Mouse (Mus musculus): ENCODE measurements around the gene Slit3. TPM values are rescaled to one million over a fixed set of nuclear protein-coding genes. Genes with fewer than 3 reads are reported as not detected.
A peak's percentile ranks its signal among the peaks of the same experiment; 100 is the strongest.

Gene Slit3
- total RNA-seq, 2 experiments from 2014 or later = 56.9 to 64.1 TPM

DNA sequence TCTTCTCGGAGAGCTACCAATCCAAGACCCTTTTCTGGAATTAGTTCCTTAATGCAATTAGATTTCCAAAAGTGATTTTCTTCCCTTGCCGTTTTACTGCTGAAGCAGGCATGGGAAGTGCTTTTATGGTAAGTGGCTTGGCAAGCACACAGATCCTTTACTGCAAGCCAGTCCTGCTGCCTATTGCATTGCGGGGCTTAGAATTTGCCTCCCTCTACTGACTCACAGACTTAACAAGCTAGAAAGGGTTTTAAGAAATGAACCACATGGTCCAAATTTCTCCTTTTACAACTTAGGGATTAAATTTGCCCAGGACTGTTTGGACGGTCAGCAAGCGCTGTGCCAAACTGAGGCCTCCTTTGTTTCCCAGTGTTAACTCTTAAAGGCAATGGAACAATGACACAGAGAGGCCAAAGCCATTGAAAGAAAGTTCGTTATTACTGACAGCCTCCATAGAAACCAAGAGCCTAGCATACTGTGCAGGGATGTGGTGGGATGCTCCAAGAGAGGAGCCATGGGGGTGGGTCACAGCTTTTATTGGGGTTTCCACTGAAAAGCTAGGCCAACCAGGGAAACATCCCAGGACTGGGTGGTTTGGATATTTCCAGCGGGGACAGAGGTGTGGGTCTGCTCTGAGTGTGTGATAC lies 406.9 kb downstream of the Slit3 start:
- DNase-seq (ENCODE audit: low spot score in 2 of 2) = peak; percentile 30 to 85
- intact Hi-C loops (cut with DNase I) = no loop called here

DNA sequence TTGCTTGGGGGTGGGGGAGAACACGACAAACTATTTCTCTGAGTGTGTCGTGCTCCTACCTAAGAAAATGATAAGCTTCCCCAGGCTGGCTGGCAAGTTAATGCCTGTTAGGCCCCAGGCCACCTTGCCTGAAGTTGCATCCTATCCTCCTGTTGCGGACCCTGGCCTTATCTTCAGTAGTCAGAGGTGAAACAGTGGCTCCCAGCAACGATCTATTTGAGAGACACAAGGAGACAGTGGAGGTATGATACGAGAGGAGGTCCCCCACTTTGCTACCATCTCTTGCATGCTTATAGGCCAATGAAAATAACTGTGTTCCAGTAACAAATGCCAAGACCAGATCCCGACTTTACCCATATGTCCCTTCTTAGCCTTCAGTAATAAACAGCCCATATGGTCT lies 414.0 kb downstream of the Slit3 start:
- intact Hi-C loops (cut with DNase I) = no loop called here
- no peak for DNase-seq (ENCODE audit: low spot score in 2 of 2)

DNA sequence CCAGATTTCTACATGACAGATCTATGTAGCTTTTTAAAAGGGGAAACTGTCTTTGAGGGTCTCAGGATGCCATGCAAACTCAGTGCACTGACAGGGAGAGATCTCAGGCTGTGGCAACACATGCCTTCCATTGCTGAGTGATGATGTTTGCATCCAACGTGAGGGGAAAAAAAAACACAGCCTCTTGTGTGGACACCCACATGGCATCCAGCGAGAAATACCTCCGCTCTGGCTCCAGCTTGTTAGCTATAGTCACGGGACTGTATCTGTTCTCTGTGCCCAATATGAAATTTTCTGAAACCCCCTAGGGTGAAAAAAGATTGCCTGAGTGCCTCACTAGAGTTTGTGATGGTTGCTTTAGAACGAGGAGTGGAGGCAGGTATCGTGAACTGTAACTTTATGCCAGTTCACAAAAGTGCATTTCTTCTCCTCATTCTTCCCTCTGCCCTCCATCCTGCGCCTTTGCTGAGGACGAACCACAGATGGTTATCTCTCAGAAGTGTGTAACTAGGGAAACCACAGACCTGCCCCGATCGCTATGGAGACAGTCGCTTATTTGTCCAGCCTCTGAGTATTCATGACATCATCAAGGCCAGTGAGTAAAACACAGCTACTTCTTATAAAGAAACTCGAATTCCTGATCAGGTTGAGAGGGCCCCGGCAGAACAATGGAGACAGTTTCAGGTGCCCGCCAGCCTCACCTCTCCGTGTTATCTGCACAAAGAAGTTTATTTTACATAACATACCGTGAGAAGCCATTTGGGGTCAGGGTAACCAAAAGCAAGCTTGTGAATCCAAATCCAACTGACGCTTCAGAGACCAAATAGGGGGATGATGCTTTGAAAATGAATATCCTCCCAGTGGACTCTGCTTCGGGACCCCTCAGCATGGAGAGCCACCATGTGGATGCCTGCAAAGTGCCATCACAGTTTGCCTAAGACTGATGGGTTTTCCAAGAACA lies 416.4 kb downstream of the Slit3 start:
- DNase-seq (ENCODE audit: low spot score in 2 of 2) = peak in 1 of 2 experiments; percentile 49
- intact Hi-C loops (cut with DNase I) = no loop called here

DNA sequence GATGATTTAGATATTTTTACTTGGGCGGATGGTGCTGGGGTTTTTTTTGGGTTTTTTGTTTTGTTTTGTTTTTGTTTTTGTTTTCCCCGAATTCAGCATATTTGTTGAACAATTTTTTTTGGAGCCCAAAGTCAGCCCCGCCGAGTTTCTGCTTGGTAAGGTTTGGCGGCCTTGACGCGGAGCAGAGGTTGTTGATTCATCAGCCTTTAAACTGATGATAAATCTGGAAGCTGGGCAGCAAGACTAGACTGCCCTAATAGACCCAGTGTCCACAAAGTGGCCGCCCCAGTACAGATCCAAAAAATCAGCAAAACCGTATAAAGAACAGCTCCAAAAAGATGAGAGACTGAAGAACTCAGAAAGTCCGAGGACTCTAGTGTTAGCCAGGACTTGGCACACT lies 421.7 kb downstream of the Slit3 start:
- intact Hi-C loops (cut with DNase I) = no loop called here
- DNase-seq (ENCODE audit: low spot score in 2 of 2) = no peak

DNA sequence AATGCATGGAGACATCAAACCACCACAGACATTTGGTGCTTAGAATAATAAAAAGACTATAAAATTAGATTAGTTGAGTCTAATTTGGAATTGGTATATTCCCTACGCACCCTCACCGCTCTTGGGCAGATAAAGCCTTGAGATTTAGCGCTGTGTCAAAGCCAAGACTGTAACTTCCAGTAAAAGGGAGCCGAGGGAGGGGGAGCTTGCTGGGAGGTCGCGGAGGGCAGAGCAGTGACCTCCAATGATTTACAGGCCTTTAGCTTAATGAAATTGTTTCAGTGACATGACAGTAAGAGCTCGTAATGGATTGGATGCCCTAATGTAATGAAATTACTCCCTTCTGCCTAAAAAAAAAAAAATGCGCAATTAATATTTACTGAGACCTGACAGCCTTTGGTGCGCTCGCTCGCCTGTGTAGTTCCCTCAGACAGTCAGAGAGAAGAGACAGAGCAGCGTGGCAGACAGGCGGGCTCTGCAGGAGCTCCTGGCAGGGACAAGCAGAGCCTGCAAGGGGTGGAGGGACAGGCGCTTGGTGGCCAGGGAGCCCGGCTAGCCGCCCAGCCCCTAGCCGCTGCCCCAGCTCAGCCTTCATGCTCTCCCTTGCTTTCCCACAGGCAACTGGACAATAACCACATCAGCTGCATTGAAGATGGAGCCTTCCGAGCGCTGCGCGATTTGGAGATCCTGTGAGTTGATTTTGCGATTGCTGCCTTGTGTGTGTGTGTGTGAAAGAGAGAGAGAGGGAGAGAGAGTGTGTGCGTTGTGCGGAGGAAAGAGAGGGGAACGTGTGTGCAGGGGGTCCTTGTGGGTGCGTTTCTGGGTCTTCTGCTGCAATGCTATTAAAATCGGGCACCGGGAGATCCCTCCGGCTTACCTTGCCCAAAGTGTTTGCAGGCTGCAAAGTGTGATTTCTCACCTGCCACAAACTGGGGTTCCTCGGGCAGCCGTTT lies 423.4 kb downstream of the Slit3 start:
- peak in 1 of 2 experiments; percentile 21 for DNase-seq (ENCODE audit: low spot score in 2 of 2)
- intact Hi-C loops (cut with DNase I) = no loop called here

DNA sequence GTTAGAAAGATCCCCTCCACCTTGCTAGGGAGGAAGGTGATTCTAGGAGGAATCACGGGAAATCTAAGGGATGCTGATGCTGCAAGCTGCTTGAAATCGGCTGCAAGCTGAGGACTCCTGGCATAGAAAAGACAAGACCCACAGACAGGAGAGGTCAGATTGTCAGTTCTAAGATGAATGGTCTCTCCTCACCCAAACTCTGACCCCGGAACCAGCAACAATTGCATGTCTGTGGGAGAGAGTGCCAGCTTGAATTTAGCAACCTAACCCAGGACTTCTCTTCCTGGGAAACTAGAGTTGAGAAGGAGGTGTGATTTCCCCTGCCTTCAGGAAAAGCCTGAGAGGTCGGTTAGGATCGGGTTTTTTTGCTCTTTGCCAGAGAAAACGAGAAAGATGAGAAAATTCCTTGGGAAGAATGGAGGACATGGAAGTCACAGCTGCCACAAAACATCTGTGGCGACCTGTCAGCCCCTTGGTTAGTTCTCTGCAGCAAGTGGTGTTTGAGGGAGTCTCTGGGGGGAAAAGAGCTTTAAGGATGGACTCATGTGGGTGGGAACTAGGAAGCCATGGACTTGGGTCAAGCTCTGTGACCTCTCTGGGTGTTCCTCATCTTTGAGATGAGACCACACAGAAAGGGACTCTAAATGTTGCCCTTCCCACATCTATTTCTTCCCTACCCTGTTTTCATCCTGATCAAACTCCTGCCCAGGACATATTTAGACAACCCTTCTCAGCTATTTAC lies 425.2 kb downstream of the Slit3 start:
- DNase-seq (ENCODE audit: low spot score in 2 of 2) = no peak
- intact Hi-C loops (cut with DNase I) = no loop called here

DNA sequence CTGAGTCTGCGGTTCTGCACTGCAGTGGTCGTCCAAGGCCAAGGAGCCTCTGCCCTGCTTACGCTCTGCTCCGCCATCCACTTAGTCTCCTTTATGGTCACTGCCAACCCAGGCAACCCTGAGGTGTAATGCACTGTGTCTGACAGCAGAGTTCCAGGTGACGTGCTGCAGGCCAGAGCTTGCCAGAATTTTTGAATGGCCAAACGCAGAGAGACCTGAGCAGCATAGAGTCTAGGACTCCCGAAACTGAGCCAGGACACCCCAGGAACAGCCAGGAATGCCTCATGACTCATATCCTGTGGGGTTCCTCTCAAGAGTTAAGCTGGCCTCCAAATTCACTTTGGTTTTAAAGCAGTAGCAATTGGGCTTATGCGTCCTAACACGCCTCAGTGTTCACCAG lies 429.0 kb downstream of the Slit3 start:
- no peak for DNase-seq (ENCODE audit: low spot score in 2 of 2)
- intact Hi-C loops (cut with DNase I) = no loop called here

DNA sequence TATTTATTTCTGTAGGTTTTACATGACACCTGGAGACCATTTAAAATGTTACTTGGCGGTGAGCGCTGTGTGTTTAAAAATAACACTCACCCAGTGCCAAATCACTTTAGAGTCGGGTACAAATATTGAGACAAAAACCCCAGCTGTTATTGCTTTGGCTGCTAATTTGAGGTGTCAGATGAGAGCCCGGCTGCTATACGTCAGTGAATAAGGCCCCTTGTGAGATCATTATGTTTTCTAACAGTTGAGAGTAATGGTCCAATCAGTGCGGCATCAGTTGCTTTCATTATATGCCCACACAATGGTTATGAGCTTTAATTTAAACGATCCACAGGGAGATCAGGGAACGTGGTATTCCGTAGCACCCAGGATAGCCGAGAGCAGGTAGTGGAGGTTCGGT lies 435.2 kb downstream of the Slit3 start:
- DNase-seq (ENCODE audit: low spot score in 2 of 2) = no peak

DNA sequence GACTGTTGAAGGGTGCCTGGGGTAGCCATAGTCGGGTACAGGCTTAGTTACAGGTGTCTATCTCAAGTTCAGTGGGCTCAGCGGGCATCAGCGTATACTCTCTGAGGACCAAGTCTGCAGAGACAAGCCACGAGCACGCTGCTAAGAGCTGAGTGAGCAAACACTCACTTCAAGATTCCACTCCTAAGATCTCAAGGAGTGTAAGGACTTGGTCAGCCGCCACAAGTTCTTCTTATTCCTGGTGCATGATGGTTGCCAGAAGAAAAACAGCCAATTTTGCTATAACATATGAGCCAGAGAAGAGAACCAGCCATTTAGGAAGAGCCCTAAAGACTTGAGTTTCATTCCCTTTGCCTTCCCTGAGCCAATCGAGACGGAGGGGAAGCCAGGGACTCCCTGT lies 436.5 kb downstream of the Slit3 start:
- intact Hi-C loops (cut with DNase I) = no loop called here
- no peak for DNase-seq (ENCODE audit: low spot score in 2 of 2)

More for the DNA sequence above, 435.2 kb downstream of the Slit3 start:
- intact Hi-C loops (cut with DNase I) = no loop called here

DNA sequence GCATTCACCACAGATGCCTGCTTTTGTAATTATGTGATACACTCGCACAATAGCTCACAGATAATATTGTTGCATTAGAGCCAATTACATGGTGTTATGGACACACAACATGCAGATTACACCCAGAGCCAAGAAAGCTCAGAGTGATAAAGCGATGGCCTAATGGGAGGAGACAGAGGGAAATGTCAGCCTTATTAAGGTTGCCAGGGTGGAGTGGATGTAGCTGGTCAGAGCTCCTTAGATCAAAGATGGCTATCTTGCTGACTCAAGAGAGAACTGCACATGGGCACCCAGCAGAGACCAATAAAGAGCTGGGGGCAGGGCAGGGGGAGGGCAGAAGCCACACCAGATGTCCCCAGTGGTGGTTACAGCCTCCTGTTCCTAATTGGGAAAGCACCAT lies 437.3 kb downstream of the Slit3 start:
- intact Hi-C loops (cut with DNase I) = no loop called here
- no peak for DNase-seq (ENCODE audit: low spot score in 2 of 2)

DNA sequence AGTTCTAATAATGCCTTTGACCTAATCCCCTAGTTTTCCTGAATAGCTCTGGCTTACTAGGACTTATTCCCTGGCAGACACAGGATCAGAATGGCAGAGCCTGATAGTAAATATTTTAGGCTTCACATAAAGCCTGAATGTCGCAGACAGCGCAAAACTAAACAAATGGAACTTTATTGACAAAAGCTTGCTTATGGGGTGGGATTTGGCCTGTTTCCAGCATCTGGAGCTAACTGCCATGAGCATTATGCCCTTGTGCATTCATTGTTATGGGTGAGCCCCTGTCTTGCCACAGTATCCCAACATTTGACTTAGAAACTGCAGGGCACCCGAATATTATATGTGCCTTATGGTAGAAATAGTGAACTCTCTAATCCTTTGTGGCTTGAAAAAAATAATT lies 438.4 kb downstream of the Slit3 start:
- no peak for DNase-seq (ENCODE audit: low spot score in 2 of 2)
- intact Hi-C loops (cut with DNase I) = no loop called here

DNA sequence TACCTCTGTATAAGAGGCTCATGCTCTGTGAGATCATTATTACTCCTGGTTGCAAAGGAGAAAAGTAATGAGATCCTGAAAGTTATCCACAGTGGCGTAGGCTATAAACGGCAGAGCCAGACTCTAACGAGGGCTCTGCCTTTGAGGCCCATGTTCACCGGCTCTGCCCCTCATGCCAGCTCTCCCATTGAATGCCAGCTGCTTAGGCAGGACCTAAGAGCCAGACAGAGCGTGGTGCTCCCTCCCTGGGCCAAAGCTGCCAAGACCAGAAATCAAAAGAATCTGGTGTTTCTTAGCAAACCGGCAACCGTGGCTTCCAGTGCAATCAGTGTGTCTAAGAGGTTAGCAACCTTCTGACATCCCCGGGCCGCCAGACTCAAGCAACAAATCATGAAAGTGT lies 440.7 kb downstream of the Slit3 start:
- no peak for DNase-seq (ENCODE audit: low spot score in 2 of 2)
- intact Hi-C loops (cut with DNase I) = no loop called here

DNA sequence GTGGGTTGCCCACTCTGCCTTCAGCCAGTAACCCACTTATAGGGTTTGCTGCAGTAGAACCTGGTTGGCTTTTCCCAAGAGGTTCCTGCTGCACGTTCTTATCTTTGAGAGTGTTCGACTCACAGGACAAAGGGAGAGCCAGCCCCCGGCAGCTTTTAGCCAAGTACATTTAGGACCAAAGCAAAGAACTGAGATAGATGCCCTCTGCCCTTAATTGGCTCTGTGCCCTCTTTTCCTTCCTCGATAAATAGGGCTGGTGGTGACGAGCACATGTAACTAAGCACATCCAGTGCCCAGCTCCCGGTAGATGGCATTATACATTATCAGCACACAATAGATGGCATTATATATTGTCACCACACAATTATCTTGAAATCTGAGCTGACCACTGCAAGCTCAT lies 444.3 kb downstream of the Slit3 start:
- intact Hi-C loops (cut with DNase I) = no loop called here
- no peak for DNase-seq (ENCODE audit: low spot score in 2 of 2)

DNA sequence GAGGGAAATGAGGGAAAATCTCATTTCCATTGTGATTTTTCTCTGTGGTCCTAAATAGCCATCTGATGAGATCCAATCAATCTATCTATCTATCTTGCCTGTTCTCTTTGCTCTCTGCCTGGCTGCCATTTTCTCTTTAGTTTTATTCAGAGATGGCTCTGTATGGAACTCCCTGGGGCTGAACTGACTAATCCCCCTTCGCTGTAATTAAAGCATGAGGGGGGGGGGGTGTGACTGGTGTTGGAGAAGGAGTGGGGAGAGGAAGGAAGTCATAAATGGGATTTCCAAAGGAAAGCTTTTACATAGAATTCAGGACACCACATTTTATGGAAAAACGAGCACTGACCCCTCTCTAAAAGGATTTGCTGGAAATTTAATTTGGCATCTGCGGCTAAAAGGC lies 445.7 kb downstream of the Slit3 start:
- DNase-seq (ENCODE audit: low spot score in 2 of 2) = no peak
- intact Hi-C loops (cut with DNase I) = no loop called here

DNA sequence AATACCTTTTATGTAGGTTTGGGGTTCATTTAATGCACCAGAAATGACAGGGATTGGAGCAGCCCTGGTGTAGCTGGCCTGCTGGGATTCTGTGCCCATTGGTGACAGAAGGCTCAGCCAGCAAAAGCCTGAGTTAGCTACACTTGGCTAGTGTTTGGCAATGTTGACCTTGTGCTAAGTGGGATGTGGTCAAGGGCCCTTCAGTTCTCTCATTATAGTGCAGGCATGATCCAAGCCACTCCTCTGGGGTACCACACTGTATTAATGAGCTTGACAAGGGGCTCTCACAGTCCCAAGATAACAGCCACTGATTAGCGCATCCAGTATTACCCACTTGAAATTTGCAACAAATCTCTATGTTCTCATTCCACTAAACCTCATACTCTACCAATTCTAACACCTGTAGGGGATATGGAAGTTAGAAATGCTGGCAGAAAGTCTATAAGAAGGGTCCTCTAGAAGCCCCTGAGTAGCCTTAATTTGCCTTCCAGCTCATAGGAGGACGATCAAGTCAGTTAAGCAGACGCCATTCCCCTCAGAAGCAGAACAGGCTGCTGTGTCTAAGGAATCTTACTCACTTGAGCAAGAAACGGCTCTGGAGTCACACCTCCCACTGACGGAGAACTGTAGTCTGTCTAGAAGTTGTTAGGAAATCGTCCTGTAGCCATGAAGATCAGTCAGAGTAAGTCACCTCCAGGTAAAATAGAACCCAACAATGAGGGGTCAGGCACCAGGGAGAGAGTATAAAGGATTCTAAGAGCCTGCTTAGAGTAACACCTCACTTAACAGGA lies 448.3 kb downstream of the Slit3 start:
- intact Hi-C loops (cut with DNase I) = no loop called here
- peak in 1 of 2 experiments; percentile 51 for DNase-seq (ENCODE audit: low spot score in 2 of 2)

DNA sequence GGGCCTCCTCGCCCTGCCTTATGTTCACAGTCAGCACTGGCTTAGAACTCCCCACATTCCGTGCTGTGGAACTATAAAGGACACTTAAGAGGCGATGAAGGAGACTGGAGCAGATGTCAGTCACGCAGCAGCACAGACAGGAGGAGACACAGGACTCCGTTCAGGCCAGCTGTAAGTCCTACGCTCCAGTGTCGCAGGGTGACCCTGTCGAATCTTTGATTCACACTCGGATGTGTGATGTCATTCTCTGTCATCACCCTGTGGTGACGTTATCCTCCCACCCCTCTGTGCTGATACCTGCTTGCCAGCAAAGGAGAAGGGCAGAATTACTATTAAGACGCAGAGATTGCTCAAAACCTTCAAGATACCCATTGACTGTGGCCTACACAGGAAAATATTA lies 448.9 kb downstream of the Slit3 start:
- DNase-seq (ENCODE audit: low spot score in 2 of 2) = peak in 1 of 2 experiments; percentile 24
- intact Hi-C loops (cut with DNase I) = no loop called here

DNA sequence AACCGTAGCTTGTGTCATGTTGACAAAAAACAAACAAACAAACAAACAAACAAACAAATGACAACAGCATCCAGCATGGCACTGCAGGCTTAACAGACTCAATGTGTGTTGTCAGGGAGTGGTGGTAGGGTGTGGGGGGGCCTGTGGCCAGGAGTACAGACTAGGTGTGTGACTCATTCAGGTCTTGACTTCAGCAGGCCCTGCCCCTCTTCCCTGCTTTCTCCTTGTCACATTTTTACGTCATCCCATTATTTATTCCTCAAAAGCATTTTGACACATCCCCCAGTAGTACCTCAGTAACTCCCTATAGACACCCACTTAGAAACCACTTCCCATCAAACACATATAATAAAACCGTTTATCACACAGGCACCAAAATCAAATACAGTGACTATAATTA lies 450.9 kb downstream of the Slit3 start:
- intact Hi-C loops (cut with DNase I) = no loop called here

DNA sequence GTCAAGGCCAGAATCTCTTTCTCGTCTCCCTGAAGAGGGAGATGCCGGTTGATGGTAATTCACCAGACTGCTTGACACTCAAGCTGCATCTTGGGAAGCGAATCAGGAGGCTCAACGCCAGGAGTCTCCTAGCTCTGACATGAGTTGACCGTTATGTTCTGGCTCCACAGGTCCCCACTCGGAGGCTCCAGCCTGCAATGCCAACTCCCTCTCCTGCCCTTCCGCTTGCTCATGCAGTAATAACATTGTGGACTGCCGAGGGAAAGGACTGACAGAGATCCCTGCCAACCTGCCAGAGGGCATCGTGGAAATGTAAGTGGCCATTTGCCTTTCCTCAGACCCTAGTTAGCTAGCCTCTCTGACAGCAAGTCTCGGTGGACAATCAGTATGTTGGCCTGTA lies 457.8 kb downstream of the Slit3 start:
- no peak for DNase-seq (ENCODE audit: low spot score in 2 of 2)
- intact Hi-C loops (cut with DNase I) = no loop called here

More for the DNA sequence above, 450.9 kb downstream of the Slit3 start:
- no peak for DNase-seq (ENCODE audit: low spot score in 2 of 2)
